Mouse (Mus musculus): ENCODE measurements at regions not wholly inside any gene's neighbourhood (a gene's known extent, or its start where the extent isn't known, plus 50 kb on each side); places are given as distances from the start of the nearest gene placed in this dataset.

DNA sequence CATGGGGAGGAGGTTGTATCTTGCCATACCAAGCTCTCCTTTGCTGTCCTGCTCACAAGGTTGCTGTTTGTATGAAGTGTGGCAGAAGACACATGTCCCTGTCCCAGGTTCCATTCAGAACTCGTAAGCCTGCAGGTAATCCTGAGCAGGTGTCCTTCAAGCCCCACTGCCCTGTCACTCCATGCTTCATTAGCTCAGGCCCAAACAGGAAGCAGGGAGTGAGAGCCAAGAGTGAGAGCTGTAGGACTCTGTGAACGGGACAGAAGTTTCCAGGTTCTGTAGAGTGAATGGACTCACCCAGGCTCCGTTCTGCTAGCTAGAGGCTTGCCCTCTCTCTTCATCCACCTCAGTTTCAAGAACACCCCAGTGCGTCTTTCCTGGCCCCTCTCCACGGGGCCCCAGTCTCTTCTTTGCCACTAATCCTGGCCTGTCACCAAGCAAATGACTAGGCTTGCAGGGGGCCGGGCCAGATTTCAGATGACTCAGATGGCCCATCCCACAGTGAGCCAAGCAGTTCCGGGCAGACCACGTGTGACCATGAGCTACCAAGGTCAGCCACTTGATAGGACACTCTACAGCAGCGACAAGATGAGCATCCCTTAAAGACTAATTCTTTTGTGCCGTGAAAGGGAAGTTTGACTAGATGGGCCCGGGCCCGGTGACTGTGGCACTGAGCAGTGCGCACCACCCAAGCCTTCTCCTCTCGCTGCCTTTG is 54.4 kb upstream of the Ubr2 start:
- H3K4me3 ChIP-seq (ENCODE audit: low read depth, low read length): no peak overlapping the region
- H3K4me1 ChIP-seq (ENCODE audit: insufficient read depth, low read depth, low read length): no peaks in the 10 kb centered on the region
- DNase-seq (ENCODE audit: low spot score) (no peak), ATAC-seq (ENCODE audit: extremely low read depth, insufficient number of reproducible peaks, low FRiP score, poor library complexity, severe bottlenecking) (no peak)
- peaks cover 6% of the 10 kb centered on the region; the same call in 1 of the 2 replicates for H3K27me3 ChIP-seq (ENCODE audit: insufficient read depth, low read length)
- H3K9me3 ChIP-seq (replicated peaks): no peaks in the 10 kb centered on the region
- H3K36me3 ChIP-seq (replicated peaks): no peaks in the 10 kb centered on the region
- no peak for TF ChIP-seq GATA2 (IDR thresholded peaks at IDR 0.05; ENCODE audit: borderline replicate concordance, low read depth, low read length)
- no peak for TF ChIP-seq POLR2AphosphoS5 (IDR thresholded peaks at IDR 0.05; ENCODE audit: insufficient replicate concordance, low read depth, low read length)
- no peak for TF ChIP-seq TAL1 (conservative IDR thresholded peaks at IDR 0.05; ENCODE audit: low read depth, low read length)
- TF ChIP-seq CTCF (IDR thresholded peaks at IDR 0.05; ENCODE audit: low read depth, low read length): no peak
- no peak for TF ChIP-seq GATA1 (IDR thresholded peaks at IDR 0.05; ENCODE audit: borderline replicate concordance, low read length)

DNA sequence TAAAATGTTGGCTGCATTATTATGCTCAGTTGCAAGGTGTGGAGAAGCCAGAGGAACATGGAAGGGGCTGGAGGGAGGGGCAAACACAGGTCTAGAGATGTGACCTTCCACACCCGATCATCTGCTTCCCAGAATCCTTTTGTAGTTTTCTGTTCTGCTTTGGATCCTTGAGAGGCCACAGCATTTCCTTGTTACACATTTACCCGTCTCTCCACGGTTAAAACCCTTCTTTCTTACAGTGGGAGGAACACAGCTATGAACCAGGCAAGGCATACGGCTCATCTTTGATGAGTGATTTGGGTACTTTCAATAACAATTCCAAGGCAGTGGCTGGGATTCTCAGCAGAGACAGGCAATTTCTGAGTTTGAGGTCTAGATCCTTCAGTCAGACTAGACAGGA is 53.6 kb upstream of the Ubr2 start:
- Histone ChIP-seq H3K4me3 (ENCODE audit: low read depth, low read length) (no peak overlapping the region), H3K9me3 (replicated peaks) (no peaks in the 10 kb centered on the region), H3K4me1 (ENCODE audit: insufficient read depth, low read depth, low read length) (no peaks in the 10 kb centered on the region), H3K36me3 (replicated peaks) (no peaks in the 10 kb centered on the region), H3K27me3 (ENCODE audit: insufficient read depth, low read length) (peaks cover 9% of the 10 kb centered on the region)
- no peak for DNase-seq (ENCODE audit: low spot score)
- no peak for TF ChIP-seq GATA1 (IDR thresholded peaks at IDR 0.05; ENCODE audit: borderline replicate concordance, low read length)
- TF ChIP-seq TAL1 (conservative IDR thresholded peaks at IDR 0.05; ENCODE audit: low read depth, low read length): no peak
- TF ChIP-seq CTCF (IDR thresholded peaks at IDR 0.05; ENCODE audit: low read depth, low read length): no peak
- no peak for TF ChIP-seq POLR2AphosphoS5 (IDR thresholded peaks at IDR 0.05; ENCODE audit: insufficient replicate concordance, low read depth, low read length)
- no peak for TF ChIP-seq GATA2 (IDR thresholded peaks at IDR 0.05; ENCODE audit: borderline replicate concordance, low read depth, low read length)
- no peak for ATAC-seq (ENCODE audit: extremely low read depth, insufficient number of reproducible peaks, low FRiP score, poor library complexity, severe bottlenecking)

DNA sequence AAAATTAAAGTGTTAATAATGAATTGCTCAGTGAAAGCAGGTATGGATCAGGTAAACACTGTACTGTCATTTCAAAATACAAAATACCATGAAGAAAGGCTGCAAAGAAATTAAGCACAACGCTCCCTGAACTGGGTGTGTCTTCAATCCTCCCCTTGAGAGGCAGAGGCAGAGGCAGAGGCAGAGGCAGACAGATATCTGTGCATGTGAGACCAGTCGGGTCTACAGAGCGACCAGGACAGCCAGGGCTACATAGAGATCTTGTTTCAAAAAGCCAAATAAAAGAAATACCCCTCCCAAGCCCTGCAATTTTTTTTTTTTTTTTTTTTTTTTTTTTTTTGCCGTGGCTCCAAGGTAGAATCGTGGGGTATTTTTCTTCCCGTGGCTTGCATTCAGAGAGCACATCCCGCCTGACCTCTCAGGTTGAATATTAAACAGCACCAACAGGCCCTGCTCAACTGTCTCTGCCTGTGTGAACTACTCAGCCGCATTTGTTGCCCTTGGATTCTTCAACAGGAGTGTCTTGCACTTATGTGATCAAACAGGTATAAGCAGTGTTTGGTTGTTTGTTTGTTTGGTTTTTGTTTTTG is 50.8 kb upstream of the Ubr2 start:
- no peak for DNase-seq (ENCODE audit: low spot score)
- no peak overlapping the region for H3K4me3 ChIP-seq (ENCODE audit: low read depth, low read length)
- no peak for ATAC-seq (ENCODE audit: extremely low read depth, insufficient number of reproducible peaks, low FRiP score, poor library complexity, severe bottlenecking)
- H3K4me1 ChIP-seq (ENCODE audit: insufficient read depth, low read depth, low read length): no peaks in the 10 kb centered on the region
- TF ChIP-seq GATA2 (IDR thresholded peaks at IDR 0.05; ENCODE audit: borderline replicate concordance, low read depth, low read length): no peak
- TF ChIP-seq GATA1 (IDR thresholded peaks at IDR 0.05; ENCODE audit: borderline replicate concordance, low read length): no peak
- TF ChIP-seq TAL1 (conservative IDR thresholded peaks at IDR 0.05; ENCODE audit: low read depth, low read length): no peak
- no peak for TF ChIP-seq POLR2AphosphoS5 (IDR thresholded peaks at IDR 0.05; ENCODE audit: insufficient replicate concordance, low read depth, low read length)
- TF ChIP-seq CTCF (IDR thresholded peaks at IDR 0.05; ENCODE audit: low read depth, low read length): no peak
- H3K9me3 ChIP-seq (replicated peaks): peaks cover 4% of the 10 kb centered on the region
- no peaks in the 10 kb centered on the region for H3K36me3 ChIP-seq (replicated peaks)
- peaks cover 9% of the 10 kb centered on the region for H3K27me3 ChIP-seq (ENCODE audit: insufficient read depth, low read length)
